Mouse (Mus musculus): ENCODE results near the gene Gm45837. TPM values are rescaled to one million over a fixed set of nuclear protein-coding genes. Genes with fewer than 3 reads are reported as not detected.

Gene Gm45837
- polyA plus RNA-seq, 1 experiment from 2014 or later = 3.9 TPM

DNA sequence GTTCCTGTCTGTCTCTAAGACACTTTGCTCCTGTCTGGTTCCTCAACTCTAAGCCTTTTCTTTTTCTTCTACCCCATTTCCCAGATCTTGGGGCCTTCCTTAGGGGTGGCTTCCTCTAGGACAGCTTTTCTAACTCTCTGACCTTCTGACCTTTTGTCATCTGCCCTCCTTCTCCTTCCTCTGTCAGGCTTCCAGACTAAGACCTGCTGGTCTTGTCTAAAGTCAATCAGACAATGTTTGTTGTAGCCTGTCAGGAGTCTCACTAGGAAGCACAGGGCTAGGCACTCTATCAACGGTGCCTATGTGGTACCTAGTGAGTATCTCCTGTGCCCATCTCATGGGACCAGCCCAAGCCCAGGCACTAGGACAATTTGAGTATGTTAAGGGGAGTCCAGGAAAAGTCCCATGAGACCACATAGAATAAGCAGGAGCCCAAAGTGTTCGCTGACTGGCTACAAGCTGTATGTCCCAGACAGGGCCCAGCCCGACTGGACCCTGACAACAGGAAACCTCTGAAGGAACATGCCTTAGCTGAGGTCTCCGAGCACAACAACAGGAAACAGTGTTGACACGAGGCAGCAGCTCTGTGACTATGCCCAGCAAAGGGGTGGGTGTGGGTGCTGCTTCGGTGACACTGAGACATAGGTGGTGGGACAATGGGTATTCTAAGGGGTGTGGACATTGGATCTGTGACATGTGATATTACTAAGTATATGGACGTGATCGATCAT lies 55.3 kb downstream of the Gm45837 start:
- Histone ChIP-seq H3K9ac (ENCODE audit: low read length) (no peak overlapping the region), H3K4me1 (replicated peaks; ENCODE audit: control insufficient read depth, insufficient read depth, low read length) (peaks cover 21% of the 10 kb centered on the region), H3K4me2 (ENCODE audit: low read length) (no peak overlapping the region), H3K27me3 (replicated peaks; ENCODE audit: control insufficient read depth, insufficient read depth, low read length) (no peaks in the 10 kb centered on the region), H3K27ac (ENCODE audit: low read depth) (peak overlapping the region; percentile 20; the same call in 1 of the 2 replicates), H3K9me3 (ENCODE audit: control insufficient read depth, low read length) (no peaks in the 10 kb centered on the region), H3K36me3 (ENCODE audit: control insufficient read depth, insufficient read depth, low read length) (no peaks in the 10 kb centered on the region), H3K4me3 (ENCODE audit: low read depth, low read length) (no peak overlapping the region)
- DNase-seq (ENCODE audit: low spot score) (no peak), ATAC-seq (replicated peaks; ENCODE audit: low FRiP score, low TSS enrichment, low read depth) (no peak)
- 78% methylated on average over 8 of the region's 8 CpGs for WGBS

GRCm38 (mm10) chr7:101466581-101467081 lies 55.9 kb downstream of the Gm45837 start:
- H3K27ac ChIP-seq (ENCODE audit: low read depth) = no peak overlapping the region
- H3K9ac ChIP-seq (ENCODE audit: low read length) = no peak overlapping the region
- H3K9me3 ChIP-seq (ENCODE audit: control insufficient read depth, low read length) = no peaks in the 10 kb centered on the region
- 87% methylated on average over 6 of the region's 6 CpGs for WGBS
- no peak overlapping the region for H3K4me3 ChIP-seq (ENCODE audit: low read depth, low read length)
- H3K27me3 ChIP-seq (replicated peaks; ENCODE audit: control insufficient read depth, insufficient read depth, low read length) = no peaks in the 10 kb centered on the region
- DNase-seq (ENCODE audit: low spot score) (no peak), ATAC-seq (replicated peaks; ENCODE audit: low FRiP score, low TSS enrichment, low read depth) (no peak)
- peaks cover 21% of the 10 kb centered on the region for H3K4me1 ChIP-seq (replicated peaks; ENCODE audit: control insufficient read depth, insufficient read depth, low read length)
- H3K36me3 ChIP-seq (ENCODE audit: control insufficient read depth, insufficient read depth, low read length) = no peaks in the 10 kb centered on the region
- H3K4me2 ChIP-seq (ENCODE audit: low read length) = no peak overlapping the region

GRCm38 (mm10) chr7:101471423-101471822 lies 60.7 kb downstream of the Gm45837 start:
- H3K27me3 ChIP-seq (replicated peaks; ENCODE audit: control insufficient read depth, insufficient read depth, low read length) = no peaks in the 10 kb centered on the region
- 95% methylated on average over 2 of the region's 2 CpGs for WGBS
- DNase-seq (ENCODE audit: low spot score) = no peak
- H3K4me1 ChIP-seq (replicated peaks; ENCODE audit: control insufficient read depth, insufficient read depth, low read length) = peaks cover 9% of the 10 kb centered on the region
- no peaks in the 10 kb centered on the region for H3K36me3 ChIP-seq (ENCODE audit: control insufficient read depth, insufficient read depth, low read length)
- H3K27ac ChIP-seq (ENCODE audit: low read depth) = no peak overlapping the region
- no peak for ATAC-seq (replicated peaks; ENCODE audit: low FRiP score, low TSS enrichment, low read depth)
- no peak overlapping the region for H3K4me3 ChIP-seq (ENCODE audit: low read depth, low read length)
- no peak overlapping the region for H3K9ac ChIP-seq (ENCODE audit: low read length)
- no peak overlapping the region for H3K4me2 ChIP-seq (ENCODE audit: low read length)
- no peaks in the 10 kb centered on the region for H3K9me3 ChIP-seq (ENCODE audit: control insufficient read depth, low read length)

GRCm38 (mm10) chr7:101471968-101472480 lies 61.3 kb downstream of the Gm45837 start:
- WGBS = 68% methylated on average over 3 of the region's 3 CpGs
- Histone ChIP-seq H3K4me3 (ENCODE audit: low read depth, low read length) (no peak overlapping the region), H3K4me2 (ENCODE audit: low read length) (no peak overlapping the region), H3K27me3 (replicated peaks; ENCODE audit: control insufficient read depth, insufficient read depth, low read length) (no peaks in the 10 kb centered on the region), H3K4me1 (replicated peaks; ENCODE audit: control insufficient read depth, insufficient read depth, low read length) (peaks cover 4% of the 10 kb centered on the region; the same call in 1 of the 2 replicates), H3K9me3 (ENCODE audit: control insufficient read depth, low read length) (no peaks in the 10 kb centered on the region), H3K27ac (ENCODE audit: low read depth) (no peak overlapping the region), H3K36me3 (ENCODE audit: control insufficient read depth, insufficient read depth, low read length) (no peaks in the 10 kb centered on the region), H3K9ac (ENCODE audit: low read length) (no peak overlapping the region)
- ATAC-seq (replicated peaks; ENCODE audit: low FRiP score, low TSS enrichment, low read depth) (no peak), DNase-seq (ENCODE audit: low spot score) (no peak)

- Histone ChIP-seq H3K4me3 (ENCODE audit: low read depth, low read length) (no peak overlapping the region), H3K27me3 (replicated peaks; ENCODE audit: control insufficient read depth, insufficient read depth, low read length) (no peaks in the 10 kb centered on the region), H3K27ac (ENCODE audit: low read depth) (no peak overlapping the region), H3K9me3 (ENCODE audit: control insufficient read depth, low read length) (no peaks in the 10 kb centered on the region), H3K9ac (ENCODE audit: low read length) (no peak overlapping the region), H3K4me1 (replicated peaks; ENCODE audit: control insufficient read depth, insufficient read depth, low read length) (peaks cover 4% of the 10 kb centered on the region; the same call in 1 of the 2 replicates), H3K4me2 (ENCODE audit: low read length) (no peak overlapping the region), H3K36me3 (ENCODE audit: control insufficient read depth, insufficient read depth, low read length) (no peaks in the 10 kb centered on the region)
- 39% methylated on average over 10 of the region's 10 CpGs for WGBS
- ATAC-seq (replicated peaks; ENCODE audit: low FRiP score, low TSS enrichment, low read depth) (no peak), DNase-seq (ENCODE audit: low spot score) (no peak)
Observed at GRCm38 (mm10) chr7:101472598-101473558, 62.2 kb downstream of the Gm45837 start.

DNA sequence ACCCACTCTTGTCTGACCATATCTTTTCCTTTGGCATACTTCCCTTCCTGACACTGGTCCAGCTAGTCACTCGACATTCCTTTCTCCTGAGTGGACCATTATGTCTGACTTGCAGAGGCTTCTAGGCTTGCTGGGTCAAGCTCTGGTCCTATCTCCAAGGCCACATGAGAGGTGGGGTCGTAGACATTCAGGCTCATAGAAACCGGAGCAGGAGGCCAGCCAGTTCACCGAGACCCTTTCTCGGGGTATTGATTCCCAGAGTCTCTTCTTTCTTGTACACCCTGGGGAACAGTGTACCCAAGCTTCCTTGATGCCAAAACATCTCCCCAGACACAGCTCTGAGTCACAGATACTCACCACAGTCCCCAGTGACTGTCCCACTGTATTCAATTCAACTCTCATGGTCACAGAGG lies 63.7 kb downstream of the Gm45837 start:
- Histone ChIP-seq H3K9ac (ENCODE audit: low read length) (no peak overlapping the region), H3K27ac (ENCODE audit: low read depth) (no peak overlapping the region), H3K36me3 (ENCODE audit: control insufficient read depth, insufficient read depth, low read length) (no peaks in the 10 kb centered on the region), H3K4me2 (ENCODE audit: low read length) (no peak overlapping the region), H3K9me3 (ENCODE audit: control insufficient read depth, low read length) (no peaks in the 10 kb centered on the region), H3K4me1 (replicated peaks; ENCODE audit: control insufficient read depth, insufficient read depth, low read length) (peaks cover 4% of the 10 kb centered on the region; the same call in 1 of the 2 replicates), H3K4me3 (ENCODE audit: low read depth, low read length) (no peak overlapping the region), H3K27me3 (replicated peaks; ENCODE audit: control insufficient read depth, insufficient read depth, low read length) (no peaks in the 10 kb centered on the region)
- WGBS = 80% methylated on average over 5 of the region's 5 CpGs
- DNase-seq (ENCODE audit: low spot score) (no peak), ATAC-seq (replicated peaks; ENCODE audit: low FRiP score, low TSS enrichment, low read depth) (no peak)

DNA sequence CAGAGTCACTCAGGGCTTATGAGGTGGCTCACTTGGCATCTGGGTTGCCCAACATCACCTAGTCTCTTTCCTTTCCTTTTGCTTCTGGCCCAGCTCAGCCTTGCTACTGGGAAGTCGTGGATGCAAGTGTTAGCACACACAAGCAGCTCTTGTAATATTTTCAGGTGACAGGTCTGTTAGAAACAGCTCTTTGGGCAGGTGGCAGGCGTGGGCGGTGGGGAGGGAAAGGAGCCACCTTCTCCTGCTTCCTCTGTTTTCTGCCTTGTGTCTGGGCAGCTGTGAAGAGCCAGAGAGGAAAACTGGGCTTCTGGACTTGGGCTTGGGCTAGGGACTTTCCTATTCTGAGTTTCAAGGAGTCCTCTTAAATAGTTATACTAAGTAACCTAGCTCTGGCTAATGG lies 65.3 kb downstream of the Gm45837 start:
- H3K36me3 ChIP-seq (ENCODE audit: control insufficient read depth, insufficient read depth, low read length) = no peaks in the 10 kb centered on the region
- H3K4me2 ChIP-seq (ENCODE audit: low read length) = no peak overlapping the region
- DNase-seq (ENCODE audit: low spot score) (no peak), ATAC-seq (replicated peaks; ENCODE audit: low FRiP score, low TSS enrichment, low read depth) (no peak)
- H3K4me3 ChIP-seq (ENCODE audit: low read depth, low read length) = no peak overlapping the region
- WGBS = 82% methylated on average over 3 of the region's 3 CpGs
- H3K9me3 ChIP-seq (ENCODE audit: control insufficient read depth, low read length) = no peaks in the 10 kb centered on the region
- H3K4me1 ChIP-seq (replicated peaks; ENCODE audit: control insufficient read depth, insufficient read depth, low read length) = peaks cover 4% of the 10 kb centered on the region; the same call in 1 of the 2 replicates
- no peak overlapping the region for H3K9ac ChIP-seq (ENCODE audit: low read length)
- H3K27ac ChIP-seq (ENCODE audit: low read depth) = no peak overlapping the region
- H3K27me3 ChIP-seq (replicated peaks; ENCODE audit: control insufficient read depth, insufficient read depth, low read length) = no peaks in the 10 kb centered on the region

DNA sequence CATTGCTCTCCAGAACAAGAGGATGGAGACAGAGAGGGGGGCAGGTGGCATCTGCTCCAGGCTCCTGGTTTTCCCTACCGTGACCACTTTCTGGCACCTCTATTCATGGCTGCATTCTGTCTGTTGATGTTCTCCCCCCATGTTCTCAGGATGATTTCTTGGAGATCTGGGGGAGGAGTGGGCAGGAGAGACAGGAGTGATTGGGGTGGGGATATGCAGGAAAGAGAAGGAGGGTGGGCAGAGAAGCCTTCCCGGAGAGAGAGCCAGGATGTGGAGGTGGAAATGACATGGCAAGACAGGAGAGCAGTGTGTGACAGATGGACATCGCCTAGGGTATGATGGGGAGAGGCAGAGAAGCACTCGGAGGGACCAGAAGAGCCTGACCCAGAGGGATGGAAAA lies 65.8 kb downstream of the Gm45837 start:
- no peak overlapping the region for H3K4me2 ChIP-seq (ENCODE audit: low read length)
- no peaks in the 10 kb centered on the region for H3K9me3 ChIP-seq (ENCODE audit: control insufficient read depth, low read length)
- ATAC-seq (replicated peaks; ENCODE audit: low FRiP score, low TSS enrichment, low read depth) = no peak
- no peak for DNase-seq (ENCODE audit: low spot score)
- 63% methylated on average over 4 of the region's 4 CpGs for WGBS
- H3K27ac ChIP-seq (ENCODE audit: low read depth) = no peak overlapping the region
- no peak overlapping the region for H3K9ac ChIP-seq (ENCODE audit: low read length)
- no peaks in the 10 kb centered on the region for H3K36me3 ChIP-seq (ENCODE audit: control insufficient read depth, insufficient read depth, low read length)
- H3K27me3 ChIP-seq (replicated peaks; ENCODE audit: control insufficient read depth, insufficient read depth, low read length) = no peaks in the 10 kb centered on the region
- H3K4me1 ChIP-seq (replicated peaks; ENCODE audit: control insufficient read depth, insufficient read depth, low read length) = peaks cover 4% of the 10 kb centered on the region; the same call in 1 of the 2 replicates
- no peak overlapping the region for H3K4me3 ChIP-seq (ENCODE audit: low read depth, low read length)
